Mouse (Mus musculus) forebrain, embryonic 13.5 days (tissue): ENCODE measurements at regions not wholly inside any gene's neighbourhood (a gene's known extent, or its start where the extent isn't known, plus 50 kb on each side); places are given as distances from the start of the nearest gene placed in this dataset.

Experiments used
- ATAC-seq: fragments of 200-750 bp; cut with Nextera tagmentation; 2 replicates; pipeline ENCODE4 v1.8.0; 2017
- H3K27ac ChIP-seq: fragments of 300-500 bp; sonication (generic); 2 replicates; pipeline ENCODE4 v1.5.1; 2015; ENCODE audit warnings: inconsistent platforms, mild to moderate bottlenecking, moderate library complexity
- H3K27me3 ChIP-seq: fragments of 300-500 bp; sonication (generic); 2 replicates; pipeline ENCODE4 v1.6.1; 2015; ENCODE audit warnings: mild to moderate bottlenecking, inconsistent platforms
- H3K36me3 ChIP-seq: fragments of 300-500 bp; sonication (generic); 2 replicates; pipeline ENCODE4 v1.6.1; 2015; ENCODE audit warnings: mild to moderate bottlenecking, inconsistent platforms; ENCODE audit not compliant: poor library complexity, severe bottlenecking
- H3K4me1 ChIP-seq: fragments of 300-500 bp; sonication (generic); 2 replicates; pipeline ENCODE4 v1.6.1; 2015; ENCODE audit warnings: inconsistent platforms
- H3K4me2 ChIP-seq: fragments of 300-500 bp; sonication (generic); 2 replicates; pipeline ENCODE4 v1.6.1; 2015; ENCODE audit warnings: inconsistent platforms, mild to moderate bottlenecking, moderate library complexity
- H3K4me3 ChIP-seq: fragments of 300-500 bp; sonication (generic); 2 replicates; pipeline ENCODE4 v1.5.1; 2015; ENCODE audit warnings: mild to moderate bottlenecking, inconsistent platforms
- H3K9ac ChIP-seq: fragments of 300-500 bp; sonication (generic); 2 replicates; pipeline ENCODE4 v1.6.1; 2015; ENCODE audit warnings: mild to moderate bottlenecking, inconsistent platforms
- H3K9me3 ChIP-seq: fragments of 300-500 bp; sonication (generic); replicated peaks from 2 replicates; pipeline ENCODE4 v1.6.1; 2016; ENCODE audit warnings: inconsistent platforms
- whole genome bisulfite sequencing: fragments of 180-500 bp; shearing (Covaris S2); methylation state at CpG from one replicate; pipeline ENCODE4 v1.1.7; 2015; 5-methylcytosine and 5-hydroxymethylcytosine counted together

- Histone ChIP-seq H3K27ac (peak overlapping the region; percentile 35), H3K9ac (no peak overlapping the region), H3K27me3 (no peaks in the 10 kb centered on the region), H3K4me3 (no peak overlapping the region), H3K4me2 (no peak overlapping the region), H3K36me3 (no peaks in the 10 kb centered on the region), H3K4me1 (no peaks in the 10 kb centered on the region), H3K9me3 (no peaks in the 10 kb centered on the region)
- WGBS, result 61% methylated on average over 8 of the region's 8 CpGs
- peak; percentile 92 for ATAC-seq
These were observed 853.7 kb downstream of the Otol1 start for GRCm38 (mm10) chr3:70860909-70861675.

- Histone ChIP-seq H3K9me3 (no peaks in the 10 kb centered on the region), H3K27ac (peak overlapping the region; percentile 28; the same call in 1 of the 2 replicates), H3K4me3 (no peak overlapping the region), H3K9ac (no peak overlapping the region), H3K4me1 (no peaks in the 10 kb centered on the region), H3K27me3 (no peaks in the 10 kb centered on the region), H3K4me2 (no peak overlapping the region), H3K36me3 (no peaks in the 10 kb centered on the region)
- 73% methylated on average over 9 of the region's 9 CpGs for WGBS
- peak; percentile 71 for ATAC-seq
These were observed 866.5 kb downstream of the Otol1 start for GRCm38 (mm10) chr3:70873688-70874551.

GRCm38 (mm10) chr3:70874614-70875013 lies 867.2 kb downstream of the Otol1 start:
- H3K27me3 ChIP-seq, result no peaks in the 10 kb centered on the region
- H3K4me2 ChIP-seq, result no peak overlapping the region
- H3K4me1 ChIP-seq, result no peaks in the 10 kb centered on the region
- H3K4me3 ChIP-seq, result no peak overlapping the region
- H3K9me3 ChIP-seq, result no peaks in the 10 kb centered on the region
- WGBS, result 69% methylated on average over 3 of the region's 3 CpGs
- H3K27ac ChIP-seq, result no peak overlapping the region
- H3K9ac ChIP-seq, result no peak overlapping the region
- H3K36me3 ChIP-seq, result no peaks in the 10 kb centered on the region
- peak; percentile 74 for ATAC-seq
